Mouse (Mus musculus) midbrain, postnatal 0 days (tissue): ENCODE results near the gene Nup37. TPM values are rescaled to one million over a fixed set of nuclear protein-coding genes. Genes with fewer than 3 reads are reported as not detected.

Experiments used
- ATAC-seq: fragments of 200-750 bp; cut with Nextera tagmentation; 2 replicates; pipeline ENCODE4 v1.8.0; 2017; ENCODE audit warnings: moderate number of reproducible peaks, mild to moderate bottlenecking, moderate TSS enrichment, moderate library complexity; ENCODE audit not compliant: low FRiP score
- DNase-seq: peaks from one replicate; pipeline ENCODE4 v3.0.0-alpha.2; 2015; ENCODE audit warnings: low spot score
- H3K27ac ChIP-seq: fragments of 300-500 bp; sonication (generic); 2 replicates; pipeline ENCODE4 v1.5.1; 2014; ENCODE audit warnings: low read depth, mild to moderate bottlenecking, low read length, mixed read lengths
- H3K27me3 ChIP-seq: fragments of 300-500 bp; sonication (generic); 2 replicates; pipeline ENCODE4 v1.6.1; 2014; ENCODE audit warnings: low read length, control low read depth, mixed read lengths; ENCODE audit not compliant: insufficient read depth
- H3K36me3 ChIP-seq: fragments of 300-500 bp; sonication (generic); 2 replicates; pipeline ENCODE4 v1.6.1; 2014; ENCODE audit warnings: low read length, control low read depth, mixed read lengths; ENCODE audit not compliant: insufficient read depth
- H3K4me1 ChIP-seq: fragments of 300-500 bp; sonication (generic); 2 replicates; pipeline ENCODE4 v1.6.1; 2014; ENCODE audit warnings: mild to moderate bottlenecking, control low read depth, antibody characterized with exemption, low read length, mixed read lengths; ENCODE audit not compliant: insufficient read depth
- H3K4me2 ChIP-seq: fragments of 300-500 bp; sonication (generic); 2 replicates; pipeline ENCODE4 v1.6.1; 2014; ENCODE audit warnings: low read depth, mild to moderate bottlenecking, low read length, mixed read lengths; ENCODE audit not compliant: poor library complexity, severe bottlenecking
- H3K4me3 ChIP-seq: fragments of 300-500 bp; sonication (generic); 2 replicates; pipeline ENCODE4 v1.5.1; 2014; ENCODE audit warnings: low read depth, mild to moderate bottlenecking, low read length, moderate library complexity
- H3K9ac ChIP-seq: fragments of 300-500 bp; sonication (generic); replicated peaks from 2 replicates; pipeline ENCODE4 v1.6.1; 2014; ENCODE audit warnings: mild to moderate bottlenecking, low read length, moderate library complexity, mixed read lengths; ENCODE audit not compliant: poor library complexity, severe bottlenecking
- H3K9me3 ChIP-seq: fragments of 300-500 bp; sonication (generic); 2 replicates; pipeline ENCODE4 v1.6.1; 2016; ENCODE audit warnings: low read length, control low read depth
- CTCF ChIP-seq: IDR thresholded peaks from 2 replicates; pipeline ENCODE4 v1.5.1; 2016; ENCODE audit warnings: antibody characterized with exemption, mild to moderate bottlenecking
- WGBS: fragments of 180-500 bp; shearing (Covaris S2); extraction: QIAGEN DNeasy Blood & Tissue Kit; methylation state at CpG from one replicate; pipeline ENCODE4 v1.1.7; 2014; 5-methylcytosine and 5-hydroxymethylcytosine counted together
- polyA plus RNA-seq: library from polyadenylated mRNA; unstranded; fragments of >200 nt; fragmentation: Nextera tagmentation; extraction: Ambion mirVana; gene quantifications from 2 replicates; pipeline ENCODE4 v1.2.1, GENCODE M21; 2015
- total RNA-seq: library from RNA; depleted of rRNA; stranded (reverse); fragments of >200 nt; gene quantifications from 2 replicates; pipeline ENCODE4 v1.2.3, GENCODE M21; 2014; rRNA removed

Gene Nup37
- total RNA-seq = 11.5 and 16.3 TPM in 2 replicates
- 12.6 and 15.9 TPM in 2 replicates for polyA plus RNA-seq

- H3K4me2 ChIP-seq = peak within 1 kb of the TSS; percentile 93
Measured at GRCm38 (mm10) chr10:88146707-88147477, at the start of gene Nup37, which contains the start of gene Parpbp. Gene Nup37, plus strand, starts transcription at chr10:88146992. Gene Parpbp, minus strand, starts transcription at chr10:88146941.

GRCm38 (mm10) chr10:88106169-88106568 is 40.6 kb upstream of the Nup37 start:
- Histone ChIP-seq H3K4me2 (no peak overlapping the region), H3K4me3 (no peak overlapping the region), H3K4me1 (no peaks in the 10 kb centered on the region), H3K27me3 (no peaks in the 10 kb centered on the region), H3K36me3 (no peaks in the 10 kb centered on the region), H3K9ac (no peak overlapping the region), H3K27ac (no peak overlapping the region), H3K9me3 (no peaks in the 10 kb centered on the region)
- ATAC-seq (no peak), DNase-seq (no peak)
- no peak for TF ChIP-seq CTCF
- 97% methylated on average over 2 of the region's 2 CpGs for WGBS

More at GRCm38 (mm10) chr10:88146707-88147477, at the start of gene Nup37, which contains the start of gene Parpbp:
- Histone ChIP-seq H3K4me3 (peak within 1 kb of the TSS; percentile 77), H3K9me3 (no peaks in the 10 kb centered on the region), H3K4me1 (peaks cover 6% of the 10 kb centered on the region; the same call in 1 of the 2 replicates), H3K27me3 (no peaks in the 10 kb centered on the region), H3K36me3 (peaks cover 4% of the 10 kb centered on the region; the same call in 1 of the 2 replicates), H3K27ac (no peak within 1 kb of the TSS), H3K9ac (peak within 1 kb of the TSS; percentile 86)
- DNase-seq (peak; percentile 84), ATAC-seq (peak; percentile 98)
- 1% methylated on average over 52 of the region's 53 CpGs for WGBS
- TF ChIP-seq CTCF = peak; percentile 5; the same call in 1 of the 2 replicates

GRCm38 (mm10) chr10:88113290-88113689 is 33.5 kb upstream of the Nup37 start:
- H3K27ac ChIP-seq = no peak overlapping the region
- H3K9me3 ChIP-seq = no peaks in the 10 kb centered on the region
- no peak overlapping the region for H3K4me3 ChIP-seq
- no peak overlapping the region for H3K9ac ChIP-seq
- no peaks in the 10 kb centered on the region for H3K36me3 ChIP-seq
- no peak for TF ChIP-seq CTCF
- no peak overlapping the region for H3K4me2 ChIP-seq
- WGBS = 83% methylated on average over 2 of the region's 2 CpGs
- ATAC-seq = no peak
- no peaks in the 10 kb centered on the region for H3K4me1 ChIP-seq
- peak; percentile 24 for DNase-seq
- H3K27me3 ChIP-seq = no peaks in the 10 kb centered on the region

- H3K27ac ChIP-seq = no peak overlapping the region
- DNase-seq (peak; percentile 50), ATAC-seq (no peak)
- H3K9ac ChIP-seq = no peak overlapping the region
- H3K4me3 ChIP-seq = no peak overlapping the region
- no peaks in the 10 kb centered on the region for H3K9me3 ChIP-seq
- H3K4me1 ChIP-seq = no peaks in the 10 kb centered on the region
- H3K27me3 ChIP-seq = no peaks in the 10 kb centered on the region
- TF ChIP-seq CTCF = peak; percentile 78
- H3K4me2 ChIP-seq = no peak overlapping the region
- no peaks in the 10 kb centered on the region for H3K36me3 ChIP-seq
Measured at GRCm38 (mm10) chr10:88119721-88120120, 27.1 kb upstream of the Nup37 start.

- no peak overlapping the region for H3K4me2 ChIP-seq
- TF ChIP-seq CTCF = no peak
- no peaks in the 10 kb centered on the region for H3K36me3 ChIP-seq
- no peak overlapping the region for H3K4me3 ChIP-seq
- ATAC-seq = no peak
- no peaks in the 10 kb centered on the region for H3K4me1 ChIP-seq
- H3K27ac ChIP-seq = no peak overlapping the region
- no peaks in the 10 kb centered on the region for H3K9me3 ChIP-seq
- DNase-seq = no peak
- no peaks in the 10 kb centered on the region for H3K27me3 ChIP-seq
- H3K9ac ChIP-seq = no peak overlapping the region
- 98% methylated on average over 16 of the region's 16 CpGs for WGBS
Measured at GRCm38 (mm10) chr10:88135630-88136029, 11.2 kb upstream of the Nup37 start.

GRCm38 (mm10) chr10:88146187-88146586 is 605 bp upstream of the Nup37 start:
- H3K9me3 ChIP-seq = no peaks in the 10 kb centered on the region
- ATAC-seq (peak; percentile 35; the same call in 1 of the 2 replicates), DNase-seq (no peak)
- no peak overlapping the region for H3K27ac ChIP-seq
- TF ChIP-seq CTCF = no peak
- peaks cover 6% of the 10 kb centered on the region; the same call in 1 of the 2 replicates for H3K4me1 ChIP-seq
- H3K9ac ChIP-seq = peak overlapping the region; percentile 86
- 17% methylated on average over 7 of the region's 7 CpGs for WGBS
- peaks cover 4% of the 10 kb centered on the region; the same call in 1 of the 2 replicates for H3K36me3 ChIP-seq
- no peaks in the 10 kb centered on the region for H3K27me3 ChIP-seq
- peak overlapping the region; percentile 93 for H3K4me2 ChIP-seq
- H3K4me3 ChIP-seq = peak overlapping the region; percentile 77
